Mouse (Mus musculus) ES-Bruce4 (cell line): ENCODE data around the gene Cdkl1. TPM values are rescaled to one million over a fixed set of nuclear protein-coding genes. Genes with fewer than 3 reads are reported as not detected.

Source experiments
- H3K27ac ChIP-seq: 2 replicates; pipeline ENCODE4 v1.5.1; 2012; ENCODE audit warnings: low read length, inconsistent platforms; ENCODE audit not compliant: insufficient read depth
- H3K27me3 ChIP-seq: 2 replicates; pipeline ENCODE4 v1.6.1; 2012; ENCODE audit warnings: mild to moderate bottlenecking, low read length, inconsistent platforms; ENCODE audit not compliant: control insufficient read depth, poor library complexity, insufficient read depth, severe bottlenecking
- H3K36me3 ChIP-seq: 2 replicates; pipeline ENCODE4 v1.6.1; 2012; ENCODE audit warnings: inconsistent platforms, mild to moderate bottlenecking, low read length, moderate library complexity; ENCODE audit not compliant: control insufficient read depth, poor library complexity, insufficient read depth, severe bottlenecking
- H3K4me1 ChIP-seq: one replicate; pipeline ENCODE4 v1.8.1; 2011; ENCODE audit warnings: low read length; ENCODE audit not compliant: control insufficient read depth, insufficient read depth
- H3K4me3 ChIP-seq: 2 replicates; pipeline ENCODE4 v1.5.1; 2011; ENCODE audit warnings: low read depth, mild to moderate bottlenecking, low read length
- H3K9ac ChIP-seq: 2 replicates; pipeline ENCODE4 v1.6.1; 2012; ENCODE audit warnings: low read depth, mild to moderate bottlenecking, inconsistent platforms; ENCODE audit not compliant: poor library complexity, severe bottlenecking
- H3K9me3 ChIP-seq: replicated peaks from 2 replicates; pipeline ENCODE4 v1.6.1; 2012; ENCODE audit warnings: mild to moderate bottlenecking, low read length, inconsistent platforms; ENCODE audit not compliant: control insufficient read depth, poor library complexity, insufficient read depth, severe bottlenecking
- CTCF ChIP-seq: IDR thresholded peaks from one replicate; pipeline ENCODE4 v1.8.1; 2011; ENCODE audit warnings: low read depth, low read length
- EP300 ChIP-seq: IDR thresholded peaks from 2 replicates; pipeline ENCODE4 v1.6.1; 2011; ENCODE audit warnings: low read depth, low read length; ENCODE audit not compliant: insufficient read depth
- POLR2A ChIP-seq: IDR thresholded peaks from one replicate; pipeline ENCODE4 v1.8.1; 2011; ENCODE audit warnings: low read length; ENCODE audit not compliant: insufficient read depth
- polyA plus RNA-seq: library from polyadenylated mRNA; stranded (reverse); fragments of >200 nt; gene quantifications from 2 replicates; pipeline ENCODE4 v1.2.4, GENCODE M21; 2011; ENCODE audit warnings: low read depth; ENCODE audit not compliant: missing spikeins, insufficient read depth, insufficient read length

Cdkl1 gene
- polyA plus RNA-seq, 1 experiment, result 2.8 TPM

- no peaks in the 10 kb centered on the region for H3K9me3 ChIP-seq
- no peaks in the 10 kb centered on the region for H3K27me3 ChIP-seq
- no peak overlapping the region for H3K4me3 ChIP-seq
- no peaks in the 10 kb centered on the region for H3K4me1 ChIP-seq
- no peaks in the 10 kb centered on the region for H3K36me3 ChIP-seq
- no peak overlapping the region for H3K9ac ChIP-seq
- no peak for TF ChIP-seq CTCF
- TF ChIP-seq EP300, result 0 out of 2 replicates have a peak, but pooled peaks have one; percentile 52
- no peak overlapping the region for H3K27ac ChIP-seq
Observed at GRCm38 (mm10) chr12:69807399-69807985, 16.4 kb upstream of the Cdkl1 start.

DNA sequence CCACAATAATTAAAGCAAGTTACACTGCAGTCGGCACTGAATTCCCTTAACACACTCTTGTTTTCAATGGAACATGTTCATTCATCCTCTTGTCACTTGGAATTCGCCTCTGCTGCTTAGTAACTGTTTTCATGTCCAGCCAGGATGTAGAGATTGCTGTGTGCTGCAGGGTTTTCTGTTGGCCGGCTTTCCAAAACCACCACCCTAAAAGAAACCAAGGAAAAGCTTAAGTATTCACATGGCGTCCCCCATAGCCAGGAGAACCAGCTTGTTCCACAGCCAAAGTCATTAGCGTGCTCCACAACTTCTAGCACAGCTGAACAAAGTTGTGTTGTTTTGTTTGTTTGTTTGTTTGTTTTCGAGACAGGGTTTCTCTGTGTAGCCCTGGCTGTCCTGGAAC, 14.1 kb upstream of the Cdkl1 start:
- TF ChIP-seq POLR2A (no peak), EP300 (no peak), CTCF (no peak)
- H3K9me3 ChIP-seq, result no peaks in the 10 kb centered on the region
- no peaks in the 10 kb centered on the region for H3K27me3 ChIP-seq
- H3K27ac ChIP-seq, result no peak overlapping the region
- H3K36me3 ChIP-seq, result no peaks in the 10 kb centered on the region
- no peak overlapping the region for H3K9ac ChIP-seq
- no peak overlapping the region for H3K4me3 ChIP-seq
- H3K4me1 ChIP-seq, result no peaks in the 10 kb centered on the region

- H3K9me3 ChIP-seq, result no peaks in the 10 kb centered on the region
- H3K4me1 ChIP-seq, result no peaks in the 10 kb centered on the region
- H3K4me3 ChIP-seq, result no peak overlapping the region
- H3K9ac ChIP-seq, result no peak overlapping the region
- no peaks in the 10 kb centered on the region for H3K36me3 ChIP-seq
- no peaks in the 10 kb centered on the region for H3K27me3 ChIP-seq
- no peak for TF ChIP-seq CTCF
- no peak for TF ChIP-seq EP300
- no peak for TF ChIP-seq POLR2A
- H3K27ac ChIP-seq, result no peak overlapping the region
Observed at GRCm38 (mm10) chr12:69804393-69805070, 13.5 kb upstream of the Cdkl1 start.

DNA sequence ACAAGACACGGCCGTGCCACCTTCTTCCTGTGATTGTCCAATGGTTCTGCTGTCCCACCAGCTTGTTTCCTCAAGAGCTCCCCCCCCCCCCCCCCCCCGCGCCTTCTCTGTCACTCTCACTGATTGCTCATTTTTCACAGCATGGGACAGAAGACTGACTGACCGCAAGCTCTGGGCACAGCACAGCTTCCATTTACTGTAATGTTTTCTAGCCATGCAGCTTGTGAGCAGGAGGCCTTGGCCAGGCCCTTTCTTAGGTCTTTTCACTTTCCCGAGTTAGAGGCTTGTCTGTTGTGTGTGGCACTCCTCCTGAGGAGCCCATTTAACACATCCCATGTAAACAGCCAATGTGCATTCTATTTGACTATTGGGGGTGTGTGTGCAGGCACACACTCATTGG, 12.1 kb upstream of the Cdkl1 start:
- H3K9me3 ChIP-seq, result no peaks in the 10 kb centered on the region
- no peak overlapping the region for H3K9ac ChIP-seq
- no peaks in the 10 kb centered on the region for H3K4me1 ChIP-seq
- H3K27me3 ChIP-seq, result no peaks in the 10 kb centered on the region
- H3K27ac ChIP-seq, result no peak overlapping the region
- H3K36me3 ChIP-seq, result no peaks in the 10 kb centered on the region
- TF ChIP-seq EP300 (no peak), POLR2A (no peak)
- H3K4me3 ChIP-seq, result no peak overlapping the region

DNA sequence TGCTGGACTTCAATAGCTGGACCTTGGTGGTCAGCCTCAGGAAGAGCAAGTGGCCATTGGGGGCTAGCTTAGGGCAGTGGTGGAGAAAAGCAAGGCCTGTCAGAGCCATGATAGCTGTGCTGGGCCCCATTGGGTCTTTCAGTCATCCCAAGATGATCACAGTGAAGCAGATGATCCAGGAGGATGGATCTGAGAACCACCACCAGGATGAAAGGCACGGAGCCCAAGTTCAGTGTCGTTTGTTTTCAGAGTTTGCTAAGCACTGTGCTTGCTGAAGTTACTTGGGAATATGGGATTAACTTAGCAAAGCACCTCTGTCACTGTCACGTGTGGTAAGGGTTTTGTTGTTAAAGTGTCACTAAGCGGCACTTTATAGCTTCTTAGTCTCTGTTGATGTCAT, 9.5 kb upstream of the Cdkl1 start:
- no peak overlapping the region for H3K4me3 ChIP-seq
- no peaks in the 10 kb centered on the region for H3K9me3 ChIP-seq
- no peak overlapping the region for H3K9ac ChIP-seq
- TF ChIP-seq CTCF, result no peak
- no peak for TF ChIP-seq EP300
- no peak for TF ChIP-seq POLR2A
- H3K27ac ChIP-seq, result no peak overlapping the region
- no peaks in the 10 kb centered on the region for H3K27me3 ChIP-seq
- H3K4me1 ChIP-seq, result no peaks in the 10 kb centered on the region
- no peaks in the 10 kb centered on the region for H3K36me3 ChIP-seq

- Histone ChIP-seq H3K9ac (no peak overlapping the region), H3K4me3 (no peak overlapping the region), H3K27me3 (no peaks in the 10 kb centered on the region), H3K36me3 (no peaks in the 10 kb centered on the region), H3K9me3 (no peaks in the 10 kb centered on the region), H3K27ac (no peak overlapping the region), H3K4me1 (no peaks in the 10 kb centered on the region)
- TF ChIP-seq POLR2A (no peak), CTCF (no peak), EP300 (no peak)
Observed at GRCm38 (mm10) chr12:69796311-69796710, 5.2 kb upstream of the Cdkl1 start.
